Mouse (Mus musculus) telencephalon, adult 2 months (tissue): ENCODE data around the gene Defb23.
"Not testable (repeated sequence)": the region's sequence is repeated elsewhere in the genome, so short reads cannot be mapped to it uniquely, and the experiment has no call there.

Experiments
- DNase-seq: peaks from one replicate; pipeline ENCODE4 v3.0.0-alpha.2; 2011; ENCODE audit warnings: low read depth, low spot score

Gene Defb23

DNA sequence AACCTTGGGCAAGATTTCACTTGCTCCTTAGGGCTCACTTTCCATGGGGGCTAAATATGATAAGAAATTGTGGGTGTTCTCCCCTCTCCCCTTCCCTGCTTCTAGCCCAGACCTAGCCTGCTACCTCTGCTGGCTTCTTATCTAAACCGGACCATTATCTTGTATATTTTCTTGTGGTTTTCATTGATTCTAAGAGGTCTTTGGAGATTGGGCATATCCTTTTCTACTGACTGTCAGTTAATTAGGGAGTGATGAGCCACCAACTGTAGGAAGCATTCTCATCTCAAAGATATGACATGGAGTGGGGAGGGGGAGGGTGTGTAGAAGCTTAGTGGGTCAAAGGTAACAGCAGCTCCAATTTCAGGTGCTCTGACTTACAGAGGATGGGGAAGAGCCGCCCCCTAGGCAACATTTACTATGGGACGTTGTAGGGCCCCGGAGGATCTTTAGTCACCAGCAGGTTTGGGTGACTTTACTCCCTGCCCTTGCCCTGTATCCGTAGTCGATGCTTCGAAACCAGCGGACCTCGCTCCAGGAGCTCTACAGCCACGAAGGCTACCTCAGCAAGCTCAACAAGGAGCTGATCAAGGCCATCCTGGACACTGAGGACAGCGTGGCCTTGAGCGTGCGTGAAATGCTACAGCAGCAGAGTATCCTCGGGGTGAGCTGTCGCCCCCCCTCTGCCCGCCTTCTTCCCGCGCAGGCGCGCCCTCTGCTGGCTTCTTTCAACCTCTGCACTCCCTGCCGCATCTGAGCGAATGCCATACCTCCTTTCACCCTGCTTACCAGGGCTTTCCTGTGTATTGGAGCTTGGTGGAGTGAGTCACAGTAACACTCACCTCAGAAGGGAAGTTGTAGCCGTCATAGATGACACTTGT, 27.2 kb downstream of the Defb23 start:
- DNase-seq, result peak; percentile 52

DNA sequence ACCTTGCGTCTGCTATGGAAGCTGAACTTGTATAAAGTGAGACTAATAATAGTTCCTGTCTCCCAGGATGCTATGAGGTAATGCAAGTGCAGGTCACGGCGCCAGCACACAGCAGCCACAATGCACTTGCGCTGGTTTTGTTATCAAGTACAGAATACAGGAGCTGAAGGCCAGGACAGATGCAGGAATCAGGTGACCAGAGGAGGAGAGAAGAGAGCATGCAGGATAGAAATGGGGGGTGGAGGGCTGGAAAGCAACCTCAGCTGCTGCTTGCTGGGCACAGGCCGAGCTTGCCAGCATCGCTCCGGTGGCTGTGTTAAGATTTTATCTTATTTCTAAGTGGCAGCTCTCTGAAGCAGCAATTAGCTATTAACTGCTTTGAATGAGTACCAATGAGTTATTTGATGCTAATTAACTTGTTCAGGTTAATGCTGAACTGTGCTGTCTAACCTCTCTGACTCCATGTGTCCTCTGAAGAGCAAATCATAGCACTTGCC, 28.0 kb downstream of the Defb23 start:
- no peak for DNase-seq

DNA sequence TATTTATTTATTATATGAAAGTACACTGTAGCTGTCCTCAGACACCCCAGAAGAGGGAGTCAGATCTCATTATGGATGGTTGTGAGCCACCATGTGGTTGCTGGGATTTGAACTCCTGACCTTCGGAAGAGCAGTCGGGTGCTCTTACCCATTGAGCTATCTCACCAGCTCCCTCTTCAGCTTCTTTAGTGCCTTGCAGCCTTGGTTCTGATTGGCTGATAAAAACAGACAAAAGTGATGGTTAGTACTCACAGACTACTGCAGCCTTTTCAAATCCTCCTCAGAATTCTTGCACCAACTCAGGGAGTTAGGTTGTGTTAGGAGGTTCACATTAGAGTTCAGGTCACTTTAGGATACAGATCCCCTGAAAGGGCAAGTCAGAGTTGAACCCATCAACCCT, 35.9 kb downstream of the Defb23 start:
- DNase-seq, result not testable (repeated sequence)

DNA sequence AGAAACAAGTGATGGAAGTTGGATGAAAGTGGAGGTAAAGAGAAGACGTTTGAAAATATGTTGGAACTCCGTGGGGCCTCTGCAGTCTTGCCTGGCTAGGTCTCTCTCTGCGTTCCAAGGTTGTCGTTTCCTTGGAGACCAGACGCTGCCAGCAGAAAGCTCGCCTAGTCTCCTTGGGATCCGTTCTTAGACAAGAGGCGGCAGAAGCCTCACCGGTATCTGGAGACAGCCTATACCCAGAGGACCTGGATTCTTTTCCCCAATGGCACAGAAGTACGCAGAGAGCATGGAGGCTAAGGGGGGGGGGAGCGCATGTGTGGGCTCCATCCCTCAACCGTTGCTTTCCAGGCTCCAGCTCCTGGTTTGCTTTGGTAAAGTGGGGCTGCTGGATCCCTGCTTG, 36.9 kb downstream of the Defb23 start:
- peak; percentile 58 for DNase-seq

DNA sequence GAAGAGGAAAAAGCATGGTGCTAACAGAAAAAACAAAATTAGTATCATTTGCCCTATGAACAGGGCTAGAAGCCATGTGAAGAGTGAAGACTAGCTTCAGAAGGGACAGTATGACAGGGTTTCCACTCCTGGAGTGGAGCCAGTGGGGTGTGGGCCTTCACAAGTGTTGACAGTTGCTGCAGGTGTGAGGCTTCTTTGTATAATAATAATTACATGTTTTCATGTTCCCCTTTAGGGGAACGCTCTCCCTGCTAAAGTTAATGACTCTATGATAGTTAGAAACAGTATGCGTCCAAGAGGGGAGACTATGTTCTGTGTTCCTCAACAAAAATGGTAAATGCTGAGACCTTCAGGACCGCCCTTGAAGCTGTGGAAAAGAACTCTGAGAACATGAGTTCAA, 48.6 kb downstream of the Defb23 start:
- no peak for DNase-seq

DNA sequence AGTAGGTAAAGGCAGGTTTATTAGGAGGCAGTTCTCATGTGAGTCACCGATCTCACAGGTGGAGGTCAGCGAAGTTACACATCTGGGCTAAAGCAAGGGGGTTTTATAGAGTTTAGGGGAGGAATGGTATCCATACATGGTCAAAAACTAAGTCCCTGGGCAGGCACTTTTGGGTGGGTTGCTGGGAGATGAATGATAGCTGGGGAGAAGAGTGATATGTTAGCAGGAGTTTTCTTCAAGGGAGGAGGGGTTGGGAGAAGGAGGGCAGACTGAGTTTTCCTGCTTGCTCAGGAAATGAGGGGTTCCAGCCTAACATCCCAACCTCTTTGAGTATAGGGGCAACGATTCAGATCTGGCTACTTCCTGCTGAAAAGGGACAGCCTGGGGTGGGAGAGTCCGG, 49.1 kb downstream of the Defb23 start, which contains the start of gene 6820408C15Rik:
Gene 6820408C15Rik (plus strand): TSS at position 301 of the 400 bp plus-strand sequence.
- no peak for DNase-seq

DNA sequence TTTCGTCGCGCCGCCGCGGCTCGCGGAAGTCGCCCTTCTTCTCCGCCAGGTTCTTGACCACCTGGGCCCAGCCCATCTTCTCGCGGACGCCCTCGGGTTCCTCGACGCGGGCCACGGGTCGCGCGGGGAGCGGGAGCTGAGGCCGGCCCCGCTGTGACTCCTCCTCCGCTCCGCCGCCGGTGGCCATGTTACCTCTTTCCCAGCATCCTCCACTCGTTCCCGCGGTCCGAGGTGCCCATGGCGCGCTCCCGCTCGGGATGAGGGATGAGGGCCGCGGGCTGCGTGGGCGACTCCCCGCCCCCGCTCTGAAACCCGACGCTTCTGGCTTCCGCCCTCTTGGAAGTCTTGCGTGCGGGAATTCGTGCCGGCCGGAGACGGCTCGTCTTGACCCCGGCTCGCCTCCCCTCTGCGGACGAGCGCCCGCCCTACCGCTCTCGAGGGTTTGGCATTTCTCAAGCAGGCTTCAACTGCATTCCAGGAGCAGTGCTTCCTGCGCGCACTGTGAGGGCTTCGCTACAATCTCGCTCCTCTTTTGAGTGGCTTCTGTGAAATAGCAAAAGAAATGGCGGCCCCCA, 49.7 kb downstream of the Defb23 start, which contains the start of gene Zcchc3:
Gene Zcchc3 (minus strand): TSS at position 437 of the 575 bp plus-strand sequence.
- no peak for DNase-seq

DNA sequence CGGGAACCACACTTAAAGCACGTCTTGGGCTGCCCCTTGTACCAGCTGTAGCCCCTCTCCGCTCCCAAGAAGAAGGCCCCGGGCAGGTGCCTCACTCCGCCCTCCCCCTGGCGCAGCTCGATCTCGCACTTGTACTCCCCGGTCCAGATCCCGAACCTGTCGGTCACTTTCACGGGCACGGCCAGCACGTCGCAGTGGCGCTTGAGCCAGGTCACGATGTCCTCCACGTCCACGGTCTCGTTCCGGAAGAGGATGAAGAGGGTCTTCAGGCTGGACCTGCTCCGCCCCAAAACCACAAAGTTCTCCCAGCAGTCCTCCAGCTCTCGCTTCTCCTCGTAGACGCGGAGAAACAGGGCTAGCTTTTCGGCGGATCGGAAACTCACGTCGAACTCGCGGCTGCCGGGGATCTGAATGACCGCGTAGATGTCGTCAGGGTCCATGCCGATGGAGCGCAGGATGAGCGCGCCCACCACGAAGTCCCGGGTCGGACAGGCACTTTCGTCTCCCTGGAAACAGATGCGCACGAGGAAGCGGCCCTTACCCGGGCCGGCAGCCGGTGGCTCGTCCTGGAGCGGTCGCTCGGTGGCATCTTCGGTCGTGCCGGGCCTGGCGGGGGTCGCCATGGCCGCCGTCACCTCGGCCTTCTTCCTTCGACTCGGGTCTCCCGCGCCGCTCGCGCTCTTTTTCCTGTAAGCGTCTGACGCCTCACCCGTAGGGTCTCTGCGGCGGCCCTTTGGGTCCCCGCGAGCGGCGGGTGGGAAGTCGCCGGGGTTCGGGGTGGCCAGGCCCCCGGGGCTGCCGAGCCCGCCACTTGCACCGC, 50.4 kb downstream of the Defb23 start:
- DNase-seq, result no peak

DNA sequence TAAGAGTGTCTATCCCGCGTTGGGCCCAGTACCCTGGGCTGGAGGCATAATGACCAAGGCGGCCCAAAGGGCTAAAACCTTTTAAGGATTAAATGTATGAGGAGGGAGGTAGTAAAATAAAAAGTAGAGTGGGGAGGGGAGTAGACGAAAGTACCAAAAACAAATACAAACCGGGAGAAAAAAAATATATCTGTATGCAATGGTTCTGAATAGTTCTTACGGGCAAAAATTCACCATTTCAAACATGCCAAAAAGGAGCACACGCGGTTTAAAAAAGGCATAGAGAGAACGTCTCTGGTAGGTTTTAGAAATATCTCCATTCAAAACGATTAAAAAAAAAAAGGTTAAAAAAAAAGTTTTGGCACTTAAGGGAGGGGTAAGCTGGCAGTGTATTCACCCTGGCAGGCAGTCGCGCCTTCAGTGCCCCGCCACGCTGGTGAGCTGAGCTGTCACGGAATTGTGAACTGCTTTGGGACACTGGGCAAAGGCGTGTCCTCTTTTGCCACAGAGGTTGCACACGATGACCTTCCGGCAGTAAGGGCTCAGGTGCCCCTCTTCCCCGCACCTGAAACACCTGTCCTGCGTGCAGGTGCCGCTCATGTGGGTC, 51.2 kb downstream of the Defb23 start:
- DNase-seq, result no peak

DNA sequence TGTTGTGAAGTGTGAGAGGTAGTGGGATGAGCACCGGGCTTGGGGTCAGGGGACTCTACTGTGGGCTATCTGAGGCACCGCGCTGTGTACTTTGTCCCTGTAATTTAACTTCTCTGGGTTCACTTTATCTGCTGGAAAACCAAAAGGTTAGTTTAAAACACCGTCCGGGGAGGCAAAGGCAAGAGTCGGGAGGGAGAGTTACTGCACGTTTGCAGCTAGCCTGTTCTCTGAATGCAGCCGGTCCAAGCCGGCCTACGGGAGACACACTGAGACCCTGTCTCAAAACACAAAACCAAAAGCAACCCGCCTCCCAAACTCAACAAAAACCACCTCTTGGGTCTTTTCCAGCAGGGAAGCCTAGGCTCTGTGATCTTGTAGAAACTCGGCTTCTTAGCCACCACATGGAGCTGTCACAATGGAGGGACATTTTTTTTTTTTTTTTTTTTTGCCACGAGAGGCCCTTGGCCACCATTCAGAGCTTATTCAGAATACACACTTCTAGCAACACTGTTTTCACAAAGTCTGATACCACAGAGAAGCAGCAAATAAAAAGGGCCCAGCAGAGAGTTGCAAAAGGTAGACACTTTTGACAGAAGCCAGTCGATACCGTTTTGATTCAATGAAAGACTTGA, 51.8 kb downstream of the Defb23 start:
- no peak for DNase-seq

DNA sequence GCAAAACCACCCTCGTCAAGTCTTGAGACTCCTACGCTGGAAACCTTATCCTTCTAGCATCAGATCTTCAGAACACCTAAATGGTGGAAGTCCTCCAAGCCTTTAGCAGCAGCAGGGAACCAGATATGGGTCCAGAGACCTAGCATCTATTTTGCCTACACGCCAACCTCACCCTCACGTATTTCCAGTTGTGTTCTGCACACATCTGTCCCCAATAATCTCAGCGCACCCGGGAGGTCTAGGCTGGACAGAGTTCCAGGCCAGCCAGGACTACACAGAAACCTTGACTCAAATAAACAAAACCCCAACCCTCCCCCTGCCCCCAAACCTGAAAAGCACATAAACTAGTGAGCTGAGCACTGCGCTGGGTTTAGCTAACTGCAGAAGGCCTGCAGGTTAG, 52.9 kb downstream of the Defb23 start:
- no peak for DNase-seq

DNA sequence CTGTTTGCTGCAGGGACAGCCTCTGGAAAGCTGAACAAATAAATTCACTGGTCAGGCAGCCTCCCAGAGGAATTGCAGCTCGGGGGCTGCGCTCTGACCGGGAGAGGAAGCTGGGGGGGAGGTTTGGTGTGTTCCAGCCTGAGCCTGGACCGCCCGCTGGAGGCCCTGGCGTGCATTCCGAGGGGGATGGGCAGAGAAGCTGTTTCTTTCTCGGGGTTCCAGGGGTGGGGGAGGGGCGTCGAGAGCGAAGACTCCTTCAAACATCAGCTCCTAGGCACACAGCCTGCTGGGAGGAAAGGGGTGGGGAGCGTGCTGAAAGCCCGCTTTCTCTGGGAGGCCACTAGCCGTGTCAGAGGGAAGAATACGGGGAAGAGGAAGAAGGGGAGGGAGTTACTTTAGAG, 53.4 kb downstream of the Defb23 start:
- no peak for DNase-seq

DNA sequence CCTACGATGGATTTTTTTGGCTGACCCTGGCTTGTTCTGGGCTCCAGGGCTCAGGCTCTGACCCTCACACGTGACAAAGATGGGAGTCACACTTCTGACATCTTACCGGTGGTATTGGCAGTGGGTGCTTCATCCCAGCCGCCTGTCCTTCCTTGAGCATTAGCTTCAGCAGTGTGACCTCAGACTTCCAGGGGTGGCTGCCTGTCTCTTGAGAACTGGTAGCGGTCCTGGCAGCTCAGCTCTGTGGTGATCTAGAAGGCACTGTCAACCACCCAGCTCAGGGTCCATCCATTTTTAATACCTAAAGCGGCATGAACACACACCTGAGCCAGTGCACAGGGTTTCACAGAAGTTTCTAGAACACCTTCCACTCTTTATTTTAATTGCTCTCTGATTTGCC, 54.6 kb downstream of the Defb23 start:
- no peak for DNase-seq
